Mouse (Mus musculus) ES-CJ7 (cell line): ENCODE measurements around the gene Dcn.

Source experiments
- DNase-seq: peaks from one replicate; pipeline ENCODE4 v3.0.0; 2011; ENCODE audit warnings: low read depth, low spot score

Dcn gene

DNA sequence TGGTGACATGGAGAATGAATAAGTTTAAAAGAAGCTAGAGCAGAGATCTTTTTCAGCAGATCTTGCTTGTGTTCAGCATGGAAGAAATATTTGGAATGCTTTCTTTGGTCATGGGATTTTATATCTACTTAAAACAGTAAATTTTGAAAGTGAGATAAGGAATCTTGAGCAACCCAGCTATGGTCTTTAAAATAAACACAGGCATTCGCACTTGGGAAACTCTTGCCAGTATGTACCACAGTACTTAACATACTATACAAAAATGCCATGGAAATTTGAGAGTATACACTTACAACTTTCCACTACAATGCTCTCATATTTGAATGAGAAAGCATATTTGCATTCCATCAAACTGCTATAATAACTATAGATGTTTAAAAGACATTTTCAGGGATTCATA is 68.3 kb downstream of the Dcn start:
- DNase-seq, result no peak

DNA sequence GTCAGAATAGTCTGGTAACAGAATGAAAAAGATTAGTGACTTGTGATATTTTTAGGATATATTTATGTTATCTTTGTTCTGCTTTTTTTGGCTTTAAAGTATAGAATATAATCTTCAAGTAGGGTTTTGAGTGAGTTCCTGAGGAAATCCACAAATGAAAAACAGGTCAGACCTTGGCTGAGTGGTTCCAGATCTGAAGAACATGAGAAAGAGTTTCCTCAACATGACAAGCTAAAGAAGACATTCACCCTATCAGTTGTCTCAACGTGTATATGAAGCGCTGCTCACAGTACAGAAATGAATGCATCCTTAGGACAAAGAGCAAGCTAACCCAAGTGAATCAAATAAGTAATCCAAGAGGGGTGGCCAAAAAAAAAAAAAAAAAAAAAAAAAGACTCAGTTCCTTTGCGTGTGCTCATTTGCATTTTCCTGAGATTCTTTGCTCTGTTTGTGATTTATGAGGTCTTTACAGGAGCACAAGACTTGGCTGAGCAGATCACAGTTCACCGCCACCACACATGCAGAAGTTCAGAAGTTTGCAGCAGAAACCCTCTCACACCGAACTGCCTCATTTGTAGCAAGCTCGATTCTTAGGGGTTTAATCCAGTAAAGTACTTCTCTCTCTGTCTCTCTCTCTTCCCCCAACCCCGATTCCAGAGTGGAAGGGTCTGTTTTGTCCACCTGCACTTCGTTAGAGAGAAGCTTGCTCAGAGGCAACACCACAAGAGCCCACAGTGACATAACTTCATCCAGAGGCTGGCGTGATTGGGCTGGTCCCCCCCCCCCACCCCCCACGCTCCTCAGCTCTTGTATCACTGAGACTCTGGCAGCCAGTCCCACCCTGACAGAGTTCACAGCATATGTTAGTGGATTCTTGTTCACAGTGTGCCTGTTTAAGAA is 85.8 kb downstream of the Dcn start, which contains the start of gene Lum:
Lum (plus strand) TSS at position 172 of the 900 bp plus-strand sequence.
- no peak for DNase-seq

DNA sequence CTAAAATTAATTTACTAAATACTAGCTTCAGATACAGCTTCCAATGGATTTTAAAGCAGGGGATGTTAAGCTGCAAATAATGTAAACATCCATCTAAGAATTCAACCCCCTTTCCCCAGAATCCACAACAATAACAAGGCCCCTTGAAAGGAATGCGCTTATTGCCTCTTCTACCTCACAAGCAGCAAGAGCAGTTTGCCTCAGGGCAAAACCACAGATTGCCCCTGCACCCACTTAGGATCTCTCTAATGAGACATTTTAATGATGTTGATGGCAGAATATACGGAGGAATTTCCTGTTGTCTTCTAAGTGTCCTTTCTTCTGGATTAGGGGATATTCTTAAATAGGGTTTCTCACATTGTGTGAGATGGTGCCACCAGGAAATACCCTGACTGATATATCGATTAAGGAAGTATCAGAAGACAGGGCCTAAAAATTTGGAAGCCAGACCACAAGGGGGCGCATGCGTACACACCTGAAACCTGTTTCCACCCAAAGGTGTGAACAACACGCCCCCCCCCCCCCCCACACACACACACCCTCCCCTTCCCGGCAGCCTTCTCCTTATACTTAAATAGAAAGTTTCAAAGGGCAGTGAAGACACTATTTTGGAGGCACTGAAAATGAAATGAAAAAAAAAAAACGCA is 88.2 kb downstream of the Dcn start:
- peak; percentile 21 for DNase-seq
